Mouse (Mus musculus) kidney, adult 9 months (tissue): ENCODE data around the gene Ap5z1.

Source experiments
- DNase-seq: peaks from one replicate; pipeline ENCODE4 v3.0.0; 2022

Gene Ap5z1

GRCm38 (mm10) chr5:142440451-142441147, 23.1 kb upstream of the Ap5z1 start:
- DNase-seq = peak; percentile 99

GRCm38 (mm10) chr5:142441332-142442044, 22.3 kb upstream of the Ap5z1 start:
- DNase-seq = peak; percentile 54

- DNase-seq = no peak
Measured at GRCm38 (mm10) chr5:142442045-142442440, 21.7 kb upstream of the Ap5z1 start.

GRCm38 (mm10) chr5:142443514-142443913, 20.2 kb upstream of the Ap5z1 start:
- peak; percentile 42 for DNase-seq

GRCm38 (mm10) chr5:142443994-142444393, 19.8 kb upstream of the Ap5z1 start:
- DNase-seq = no peak

- DNase-seq = no peak
Measured at GRCm38 (mm10) chr5:142444791-142445531, 18.8 kb upstream of the Ap5z1 start.

- DNase-seq = no peak
Measured at GRCm38 (mm10) chr5:142445709-142446108, 18.0 kb upstream of the Ap5z1 start.

- DNase-seq = peak; percentile 89
Measured at GRCm38 (mm10) chr5:142448076-142448475, 15.7 kb upstream of the Ap5z1 start.

- no peak for DNase-seq
Measured at GRCm38 (mm10) chr5:142448623-142449022, 15.1 kb upstream of the Ap5z1 start.

GRCm38 (mm10) chr5:142450846-142451245, 12.9 kb upstream of the Ap5z1 start:
- DNase-seq = no peak

GRCm38 (mm10) chr5:142451759-142452158, 12.0 kb upstream of the Ap5z1 start:
- DNase-seq = peak; percentile 81

- no peak for DNase-seq
Measured at GRCm38 (mm10) chr5:142453742-142454141, 10.0 kb upstream of the Ap5z1 start.

- no peak for DNase-seq
Measured at GRCm38 (mm10) chr5:142456318-142456717, 7.4 kb upstream of the Ap5z1 start.

- no peak for DNase-seq
Measured at GRCm38 (mm10) chr5:142457345-142457744, 6.4 kb upstream of the Ap5z1 start.

- no peak for DNase-seq
Measured at GRCm38 (mm10) chr5:142458791-142459557, 4.8 kb upstream of the Ap5z1 start.

GRCm38 (mm10) chr5:142459834-142460233, 3.9 kb upstream of the Ap5z1 start:
- DNase-seq = no peak

- no peak for DNase-seq
Measured at GRCm38 (mm10) chr5:142461942-142462640, 1.7 kb upstream of the Ap5z1 start.

GRCm38 (mm10) chr5:142462641-142462948, 1.1 kb upstream of the Ap5z1 start:
- DNase-seq = no peak

- no peak for DNase-seq
Measured at GRCm38 (mm10) chr5:142463011-142463410, 733 bp upstream of the Ap5z1 start.

- DNase-seq = no peak
Measured at GRCm38 (mm10) chr5:142468375-142468774, 4.6 kb downstream of the Ap5z1 start.

- no peak for DNase-seq
Measured at GRCm38 (mm10) chr5:142469796-142470195, 6.1 kb downstream of the Ap5z1 start.

- no peak for DNase-seq
Measured at GRCm38 (mm10) chr5:142473696-142474095, 10.0 kb downstream of the Ap5z1 start.

GRCm38 (mm10) chr5:142475669-142476068, 11.9 kb downstream of the Ap5z1 start:
- no peak for DNase-seq
